Mouse (Mus musculus) kidney, adult 2 months (tissue): ENCODE measurements around the gene Tmcc3.

Experiments
- CTCF ChIP-seq: fragments of 200-500 bp; conservative IDR thresholded peaks from 2 replicates; pipeline ENCODE4 v1.5.1; 2011; ENCODE audit warnings: low read depth, mild to moderate bottlenecking, control low read depth, low read length, moderate library complexity, mixed read lengths; ENCODE audit not compliant: insufficient read depth, insufficient read length
- POLR2A ChIP-seq: fragments of 200-500 bp; IDR thresholded peaks from one replicate; pipeline ENCODE4 v1.6.1; 2011; ENCODE audit warnings: low read depth, low read length, control low read depth

DNA sequence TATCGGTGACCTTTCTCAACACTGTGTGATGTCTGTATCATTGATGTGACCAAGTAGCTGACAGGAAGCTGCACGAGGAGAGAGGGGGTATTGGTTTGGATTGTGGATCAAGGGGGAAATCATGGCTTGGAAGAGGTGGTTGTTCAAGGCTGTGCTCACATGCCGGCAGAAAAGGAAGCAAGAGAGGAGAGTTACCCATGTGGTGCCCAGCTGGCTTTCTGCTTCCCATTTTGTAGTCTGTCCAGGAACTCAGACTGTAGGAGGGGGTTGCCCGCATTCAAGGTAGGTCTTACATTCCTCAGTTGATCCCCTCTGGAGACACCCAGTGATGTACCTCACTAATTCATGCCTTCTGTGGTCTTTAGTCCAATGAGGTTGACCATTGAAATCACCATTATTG lies 42.3 kb downstream of the Tmcc3 start:
- TF ChIP-seq CTCF, result no peak
- TF ChIP-seq POLR2A, result no peak
